Mouse (Mus musculus) lung, postnatal 0 days (tissue): ENCODE results near the gene Steap2. TPM values are rescaled to one million over a fixed set of nuclear protein-coding genes. Genes with fewer than 3 reads are reported as not detected.
A peak's percentile ranks its signal among the peaks of the same experiment; 100 is the strongest.
"Not testable (repeated sequence)": the region's sequence is repeated elsewhere in the genome, so short reads cannot be mapped to it uniquely, and the experiment has no call there.

ENCODE experiments used
- ATAC-seq: fragments of 200-750 bp; cut with Nextera tagmentation; 2 replicates; pipeline ENCODE4 v1.8.0; 2017; ENCODE audit warnings: moderate library complexity
- DNase-seq: peaks from one replicate; pipeline ENCODE4 v3.0.0-alpha.2; 2016; ENCODE audit warnings: low spot score
- H3K27ac ChIP-seq: fragments of 300-500 bp; sonication (generic); 2 replicates; pipeline ENCODE4 v1.5.1; 2014; ENCODE audit warnings: antibody characterized with exemption, mild to moderate bottlenecking, low read length, mixed read lengths
- H3K27me3 ChIP-seq: fragments of 300-500 bp; sonication (generic); replicated peaks from 2 replicates; pipeline ENCODE4 v1.6.1; 2014; ENCODE audit warnings: low read length, mixed read lengths; ENCODE audit not compliant: insufficient read depth
- H3K36me3 ChIP-seq: fragments of 300-500 bp; sonication (generic); 2 replicates; pipeline ENCODE4 v1.6.1; 2014; ENCODE audit warnings: low read length, mixed read lengths; ENCODE audit not compliant: insufficient read depth
- H3K4me1 ChIP-seq: fragments of 300-500 bp; sonication (generic); 2 replicates; pipeline ENCODE4 v1.6.1; 2014; ENCODE audit warnings: antibody characterized with exemption, low read depth, low read length, mixed read lengths; ENCODE audit not compliant: insufficient read depth
- H3K4me2 ChIP-seq: fragments of 300-500 bp; sonication (generic); replicated peaks from 2 replicates; pipeline ENCODE4 v1.6.1; 2014; ENCODE audit warnings: low read depth, mild to moderate bottlenecking, low read length, moderate library complexity, mixed read lengths
- H3K4me3 ChIP-seq: fragments of 300-500 bp; sonication (generic); 2 replicates; pipeline ENCODE4 v1.5.1; 2014; ENCODE audit warnings: low read depth, low read length
- H3K9ac ChIP-seq: fragments of 300-500 bp; sonication (generic); replicated peaks from 2 replicates; pipeline ENCODE4 v1.6.1; 2014; ENCODE audit warnings: low read depth, mild to moderate bottlenecking
- H3K9me3 ChIP-seq: fragments of 300-500 bp; sonication (generic); 2 replicates; pipeline ENCODE4 v1.6.1; 2016; ENCODE audit warnings: low read length, mixed read lengths
- CTCF ChIP-seq: IDR thresholded peaks from 2 replicates; pipeline ENCODE4 v1.5.1; 2016; ENCODE audit warnings: antibody characterized with exemption, mild to moderate bottlenecking
- EP300 ChIP-seq: IDR thresholded peaks from 2 replicates; pipeline ENCODE4 v1.6.1; 2016; ENCODE audit warnings: antibody characterized with exemption, mild to moderate bottlenecking, control low read depth
- WGBS: fragments of 180-500 bp; shearing (Covaris S2); extraction: QIAGEN DNeasy Blood & Tissue Kit; methylation state at CpG from one replicate; pipeline ENCODE4 v1.1.7; 2014; 5-methylcytosine and 5-hydroxymethylcytosine counted together
- polyA plus RNA-seq: library from polyadenylated mRNA; unstranded; fragments of >200 nt; fragmentation: Nextera tagmentation; extraction: Ambion mirVana; gene quantifications from 2 replicates; pipeline ENCODE4 v1.2.1, GENCODE M21; 2015

The Steap2 gene
- polyA plus RNA-seq, 1 experiment from 2014 or later: 5.2 TPM

GRCm38 (mm10) chr5:5693541-5693955 is 830 bp downstream of the Steap2 start:
- TF ChIP-seq EP300: no peak
- no peak for TF ChIP-seq CTCF
- Histone ChIP-seq H3K9ac (peak overlapping the region; percentile 64), H3K27me3 (no peaks in the 10 kb centered on the region), H3K4me2 (peak overlapping the region; percentile 92), H3K4me1 (peaks cover 4% of the 10 kb centered on the region; the same call in 1 of the 2 replicates), H3K9me3 (no peaks in the 10 kb centered on the region), H3K27ac (0 out of 2 replicates have a peak overlapping the region, but pooled peaks have one; percentile 59), H3K36me3 (no peaks in the 10 kb centered on the region), H3K4me3 (peak overlapping the region; percentile 77)
- WGBS: under 1% methylated on average over 28 of the region's 29 CpGs
- no peak for DNase-seq
- peak; percentile 48 for ATAC-seq

DNA sequence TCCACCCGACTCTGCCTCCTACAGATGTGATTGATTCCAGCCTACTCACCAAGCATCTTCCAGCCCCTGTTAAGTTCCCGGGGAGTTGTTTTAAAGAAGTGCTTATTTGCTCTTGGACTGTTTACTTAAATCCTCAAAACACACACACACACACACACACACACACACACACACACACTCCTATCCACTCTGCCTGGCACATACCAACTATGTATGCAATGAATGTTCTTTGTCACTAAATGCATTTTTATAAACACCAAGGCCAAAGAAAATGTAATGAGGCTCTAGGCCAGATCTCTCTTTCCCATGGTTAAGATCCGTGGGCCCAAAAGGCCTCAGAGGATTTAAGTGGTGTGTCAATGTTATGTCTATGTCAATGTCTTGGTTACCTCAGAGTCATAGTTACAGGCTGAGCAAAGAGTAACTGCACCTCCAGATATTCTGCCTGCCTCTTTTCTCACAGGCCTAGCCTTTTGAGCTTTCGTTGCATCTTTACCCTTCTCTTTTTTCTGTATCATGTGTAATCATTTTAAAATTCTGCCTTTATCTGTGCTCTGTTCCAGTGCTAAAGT is 2.1 kb downstream of the Steap2 start:
- no peaks in the 10 kb centered on the region for H3K36me3 ChIP-seq
- no peaks in the 10 kb centered on the region for H3K27me3 ChIP-seq
- H3K4me2 ChIP-seq: no peak overlapping the region
- no peak overlapping the region for H3K4me3 ChIP-seq
- no peak for TF ChIP-seq CTCF
- TF ChIP-seq EP300: no peak
- no peak for DNase-seq
- H3K9me3 ChIP-seq: no peaks in the 10 kb centered on the region
- 34% methylated on average over 4 of the region's 4 CpGs for WGBS
- no peak overlapping the region for H3K27ac ChIP-seq
- peaks cover 4% of the 10 kb centered on the region; the same call in 1 of the 2 replicates for H3K4me1 ChIP-seq
- no peak for ATAC-seq
- H3K9ac ChIP-seq: no peak overlapping the region

DNA sequence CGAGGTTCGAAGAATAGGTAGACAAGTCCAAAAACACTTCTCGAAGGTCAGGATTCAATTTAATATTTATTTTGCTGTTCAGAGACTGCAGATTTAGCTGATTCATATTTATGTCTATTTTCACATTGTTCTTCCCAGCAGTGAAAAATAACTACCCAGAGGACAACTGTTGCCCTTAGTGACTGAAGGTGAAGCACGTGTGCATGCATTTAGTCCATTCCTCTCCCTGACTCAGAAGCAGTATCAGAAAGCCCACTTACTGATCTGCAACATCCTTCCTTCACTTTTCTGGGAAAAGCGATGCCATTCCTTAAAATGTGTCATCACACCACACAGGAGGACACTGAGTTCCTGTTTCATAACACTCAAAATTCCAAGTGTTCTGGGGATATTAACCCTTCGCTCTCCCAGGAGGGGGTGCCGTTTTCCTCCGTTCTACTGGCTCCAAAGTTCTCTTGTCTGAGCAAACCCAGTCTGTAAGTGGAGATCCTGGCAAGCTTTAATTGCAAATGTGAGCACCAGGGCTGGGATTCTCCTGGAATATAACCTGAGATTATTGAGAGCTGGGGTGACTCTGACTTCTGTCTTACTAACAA is 5.3 kb downstream of the Steap2 start:
- TF ChIP-seq CTCF (no peak), EP300 (peak; percentile 73)
- Histone ChIP-seq H3K4me1 (peaks cover 4% of the 10 kb centered on the region; the same call in 1 of the 2 replicates), H3K4me2 (no peak overlapping the region), H3K36me3 (no peaks in the 10 kb centered on the region), H3K9ac (no peak overlapping the region), H3K27me3 (no peaks in the 10 kb centered on the region), H3K27ac (no peak overlapping the region), H3K4me3 (no peak overlapping the region), H3K9me3 (no peaks in the 10 kb centered on the region)
- ATAC-seq: no peak
- DNase-seq: peak; percentile 32
- WGBS: 63% methylated on average over 8 of the region's 8 CpGs

- Histone ChIP-seq H3K4me3 (no peak overlapping the region), H3K4me2 (no peak overlapping the region), H3K4me1 (peaks cover 4% of the 10 kb centered on the region; the same call in 1 of the 2 replicates), H3K27ac (no peak overlapping the region), H3K9me3 (no peaks in the 10 kb centered on the region), H3K27me3 (no peaks in the 10 kb centered on the region), H3K36me3 (no peaks in the 10 kb centered on the region), H3K9ac (no peak overlapping the region)
- DNase-seq (no peak), ATAC-seq (no peak)
- no peak for TF ChIP-seq CTCF
- TF ChIP-seq EP300: no peak
- 59% methylated on average over 6 of the region's 6 CpGs for WGBS
Observed at GRCm38 (mm10) chr5:5688228-5688627, 6.2 kb downstream of the Steap2 start.

GRCm38 (mm10) chr5:5686973-5687372 is 7.4 kb downstream of the Steap2 start:
- H3K4me1 ChIP-seq: peaks cover 4% of the 10 kb centered on the region; the same call in 1 of the 2 replicates
- ATAC-seq (peak; percentile 54), DNase-seq (peak; percentile 40)
- H3K27ac ChIP-seq: no peak overlapping the region
- no peaks in the 10 kb centered on the region for H3K27me3 ChIP-seq
- H3K4me3 ChIP-seq: no peak overlapping the region
- H3K9me3 ChIP-seq: no peaks in the 10 kb centered on the region
- TF ChIP-seq EP300: no peak
- peak; percentile 34 for TF ChIP-seq CTCF
- 7% methylated on average over 1 of the region's 1 CpGs for WGBS
- no peaks in the 10 kb centered on the region for H3K36me3 ChIP-seq
- no peak overlapping the region for H3K4me2 ChIP-seq
- no peak overlapping the region for H3K9ac ChIP-seq

DNA sequence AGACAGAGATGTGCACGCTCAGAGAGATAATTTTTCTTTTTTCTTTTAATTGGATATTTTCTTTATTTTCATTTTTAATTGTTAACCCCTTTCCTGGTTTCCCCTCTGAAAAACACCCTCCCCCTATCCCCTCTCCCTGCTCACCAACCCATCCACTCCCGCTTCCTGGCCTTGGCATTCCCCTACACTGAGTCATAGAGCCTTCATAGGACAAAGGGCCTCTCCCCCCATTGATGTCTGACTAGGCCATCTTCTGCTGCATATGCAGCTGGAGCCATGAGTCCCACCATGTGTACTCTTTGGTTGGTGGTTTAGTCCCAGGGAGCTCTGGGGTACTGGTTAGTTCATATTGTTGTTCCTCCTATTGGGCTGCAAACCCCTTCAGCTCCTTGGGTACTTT is 9.4 kb downstream of the Steap2 start:
- not testable (repeated sequence) for H3K9ac ChIP-seq, H3K4me2 ChIP-seq, H3K9me3 ChIP-seq, ATAC-seq, H3K27me3 ChIP-seq, H3K27ac ChIP-seq, H3K4me1 ChIP-seq, H3K4me3 ChIP-seq, H3K36me3 ChIP-seq, DNase-seq
- WGBS: 64% methylated on average over 2 of the region's 2 CpGs
